Mouse (Mus musculus) lung, postnatal 0 days (tissue): ENCODE measurements at regions not wholly inside any gene's neighbourhood (a gene's known extent, or its start where the extent isn't known, plus 50 kb on each side); places are given as distances from the start of the nearest gene placed in this dataset.

Source experiments
- ATAC-seq: fragments of 200-750 bp; cut with Nextera tagmentation; 2 replicates; pipeline ENCODE4 v1.8.0; 2017; ENCODE audit warnings: moderate library complexity
- DNase-seq: peaks from one replicate; pipeline ENCODE4 v3.0.0-alpha.2; 2016; ENCODE audit warnings: low spot score
- H3K27ac ChIP-seq: fragments of 300-500 bp; sonication (generic); 2 replicates; pipeline ENCODE4 v1.5.1; 2014; ENCODE audit warnings: antibody characterized with exemption, mild to moderate bottlenecking, low read length, mixed read lengths
- H3K27me3 ChIP-seq: fragments of 300-500 bp; sonication (generic); replicated peaks from 2 replicates; pipeline ENCODE4 v1.6.1; 2014; ENCODE audit warnings: low read length, mixed read lengths; ENCODE audit not compliant: insufficient read depth
- H3K36me3 ChIP-seq: fragments of 300-500 bp; sonication (generic); 2 replicates; pipeline ENCODE4 v1.6.1; 2014; ENCODE audit warnings: low read length, mixed read lengths; ENCODE audit not compliant: insufficient read depth
- H3K4me1 ChIP-seq: fragments of 300-500 bp; sonication (generic); 2 replicates; pipeline ENCODE4 v1.6.1; 2014; ENCODE audit warnings: antibody characterized with exemption, low read depth, low read length, mixed read lengths; ENCODE audit not compliant: insufficient read depth
- H3K4me2 ChIP-seq: fragments of 300-500 bp; sonication (generic); replicated peaks from 2 replicates; pipeline ENCODE4 v1.6.1; 2014; ENCODE audit warnings: low read depth, mild to moderate bottlenecking, low read length, moderate library complexity, mixed read lengths
- H3K4me3 ChIP-seq: fragments of 300-500 bp; sonication (generic); 2 replicates; pipeline ENCODE4 v1.5.1; 2014; ENCODE audit warnings: low read depth, low read length
- H3K9ac ChIP-seq: fragments of 300-500 bp; sonication (generic); replicated peaks from 2 replicates; pipeline ENCODE4 v1.6.1; 2014; ENCODE audit warnings: low read depth, mild to moderate bottlenecking
- H3K9me3 ChIP-seq: fragments of 300-500 bp; sonication (generic); 2 replicates; pipeline ENCODE4 v1.6.1; 2016; ENCODE audit warnings: low read length, mixed read lengths
- CTCF ChIP-seq: IDR thresholded peaks from 2 replicates; pipeline ENCODE4 v1.5.1; 2016; ENCODE audit warnings: antibody characterized with exemption, mild to moderate bottlenecking
- EP300 ChIP-seq: IDR thresholded peaks from 2 replicates; pipeline ENCODE4 v1.6.1; 2016; ENCODE audit warnings: antibody characterized with exemption, mild to moderate bottlenecking, control low read depth
- WGBS: fragments of 180-500 bp; shearing (Covaris S2); extraction: QIAGEN DNeasy Blood & Tissue Kit; methylation state at CpG from one replicate; pipeline ENCODE4 v1.1.7; 2014; 5-methylcytosine and 5-hydroxymethylcytosine counted together

DNA sequence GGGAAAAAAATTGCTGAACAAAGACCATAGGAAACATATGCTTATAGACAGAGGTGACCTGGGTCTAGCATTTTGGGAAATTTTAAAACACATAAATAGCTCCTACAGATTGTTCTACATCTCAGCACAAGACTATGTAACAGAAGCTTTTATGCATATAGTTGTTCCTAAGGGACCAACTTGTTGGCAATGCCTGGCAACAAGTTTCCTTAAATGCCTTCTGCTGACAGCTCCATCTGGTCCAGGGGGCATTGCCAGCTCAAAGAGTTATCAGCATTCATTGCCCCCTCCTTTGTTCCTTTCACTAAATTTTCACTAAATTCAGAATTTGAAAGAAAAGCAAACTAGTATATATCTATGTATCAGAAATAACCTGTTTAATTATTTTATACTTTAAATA is 106.5 kb upstream of the Tmem196 start:
- Histone ChIP-seq H3K36me3 (no peaks in the 10 kb centered on the region), H3K4me3 (no peak overlapping the region), H3K9me3 (no peaks in the 10 kb centered on the region), H3K4me2 (no peak overlapping the region), H3K4me1 (no peaks in the 10 kb centered on the region), H3K27ac (no peak overlapping the region), H3K27me3 (no peaks in the 10 kb centered on the region), H3K9ac (no peak overlapping the region)
- TF ChIP-seq EP300 (no peak), CTCF (no peak)
- DNase-seq = no peak
- no peak for ATAC-seq

DNA sequence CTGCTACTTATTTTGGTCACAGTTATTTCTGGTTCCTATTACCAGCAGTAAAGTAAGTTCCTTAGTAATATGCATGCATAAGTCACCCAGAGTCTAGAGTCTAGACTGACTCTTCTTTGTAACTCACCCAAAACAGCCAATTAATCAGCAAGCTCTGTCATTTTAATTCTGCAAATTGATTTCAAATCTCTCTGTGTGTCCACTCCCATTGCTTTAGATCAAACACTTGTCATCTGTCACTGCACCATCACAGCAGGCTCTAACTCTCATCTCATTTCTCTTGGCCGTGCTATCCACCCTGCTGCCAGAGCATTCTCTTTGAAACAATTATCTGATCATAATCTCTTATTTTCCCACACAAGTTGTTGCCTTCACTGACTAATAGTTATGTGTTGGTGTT is 63.9 kb upstream of the Tmem196 start:
- Histone ChIP-seq H3K4me3 (no peak overlapping the region), H3K36me3 (no peaks in the 10 kb centered on the region), H3K9me3 (no peaks in the 10 kb centered on the region), H3K4me1 (no peaks in the 10 kb centered on the region), H3K27me3 (no peaks in the 10 kb centered on the region), H3K4me2 (no peak overlapping the region), H3K27ac (no peak overlapping the region), H3K9ac (no peak overlapping the region)
- WGBS = 49% methylated on average over 1 of the region's 1 CpGs
- ATAC-seq (no peak), DNase-seq (no peak)
- no peak for TF ChIP-seq CTCF
- TF ChIP-seq EP300 = no peak

DNA sequence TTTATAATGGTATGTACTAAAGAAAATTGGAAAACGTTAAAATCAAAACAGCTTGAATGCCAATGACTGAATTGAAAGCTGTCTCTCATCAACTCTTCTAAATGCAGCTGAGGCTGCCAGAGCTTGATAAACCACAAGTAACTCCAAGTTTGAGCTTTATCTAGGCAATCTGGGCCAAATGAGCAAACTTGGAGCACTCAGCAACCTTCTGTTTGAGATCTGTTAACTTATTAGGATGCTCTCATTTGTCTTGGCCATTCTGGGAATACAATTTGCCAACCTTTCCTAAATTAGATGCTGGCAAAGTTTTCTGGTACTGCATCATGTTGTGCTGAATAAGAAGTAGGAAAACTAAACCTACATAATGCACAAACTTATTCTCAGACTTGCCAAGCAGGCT is 55.6 kb upstream of the Tmem196 start:
- no peaks in the 10 kb centered on the region for H3K27me3 ChIP-seq
- H3K4me1 ChIP-seq = no peaks in the 10 kb centered on the region
- H3K4me2 ChIP-seq = no peak overlapping the region
- H3K9ac ChIP-seq = no peak overlapping the region
- H3K27ac ChIP-seq = no peak overlapping the region
- no peaks in the 10 kb centered on the region for H3K9me3 ChIP-seq
- no peak overlapping the region for H3K4me3 ChIP-seq
- 62% methylated on average over 1 of the region's 1 CpGs for WGBS
- no peak for ATAC-seq
- no peak for TF ChIP-seq CTCF
- no peak for TF ChIP-seq EP300
- no peak for DNase-seq
- no peaks in the 10 kb centered on the region for H3K36me3 ChIP-seq
